Mouse (Mus musculus) erythroblast, embryonic 14.5 days (primary cell): ENCODE data around the gene Plekha5.

ENCODE experiments used
- GATA1 ChIP-seq: IDR thresholded peaks from 2 replicates; pipeline ENCODE4 v1.6.1; 2012; ENCODE audit warnings: low read length, inconsistent platforms, mixed read lengths
- TAL1 ChIP-seq: IDR thresholded peaks from 3 replicates; pipeline ENCODE4 v1.6.1; 2012; ENCODE audit warnings: low read length, inconsistent platforms, mixed read lengths

DNA sequence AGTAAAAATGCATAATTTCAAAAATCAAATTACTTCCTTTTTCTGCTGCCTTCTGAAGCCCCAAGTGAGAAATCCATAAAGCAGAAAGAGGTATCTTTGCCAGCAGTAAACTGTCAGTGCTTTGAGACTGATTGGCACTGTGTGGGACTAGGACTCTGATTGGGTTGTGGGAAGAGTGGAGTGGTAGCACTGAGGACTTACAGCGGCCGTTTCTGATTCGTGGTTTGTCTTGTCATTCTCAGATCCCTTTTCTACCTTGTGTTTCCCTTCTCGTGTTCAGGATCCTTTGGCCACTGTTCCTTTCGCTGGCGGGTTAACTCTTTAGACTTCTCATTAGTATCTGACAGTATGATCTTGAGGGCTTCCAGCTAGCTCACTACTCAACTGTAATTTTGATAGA, 61.8 kb downstream of the Plekha5 start:
- TF ChIP-seq GATA1 (no peak), TAL1 (no peak)
